Mouse (Mus musculus): ENCODE data around the gene Flt3l.
A peak's percentile ranks its signal among the peaks of the same experiment; 100 is the strongest.
"Not testable (repeated sequence)": the region's sequence is repeated elsewhere in the genome, so short reads cannot be mapped to it uniquely, and the experiment has no call there.

Gene Flt3l

DNA sequence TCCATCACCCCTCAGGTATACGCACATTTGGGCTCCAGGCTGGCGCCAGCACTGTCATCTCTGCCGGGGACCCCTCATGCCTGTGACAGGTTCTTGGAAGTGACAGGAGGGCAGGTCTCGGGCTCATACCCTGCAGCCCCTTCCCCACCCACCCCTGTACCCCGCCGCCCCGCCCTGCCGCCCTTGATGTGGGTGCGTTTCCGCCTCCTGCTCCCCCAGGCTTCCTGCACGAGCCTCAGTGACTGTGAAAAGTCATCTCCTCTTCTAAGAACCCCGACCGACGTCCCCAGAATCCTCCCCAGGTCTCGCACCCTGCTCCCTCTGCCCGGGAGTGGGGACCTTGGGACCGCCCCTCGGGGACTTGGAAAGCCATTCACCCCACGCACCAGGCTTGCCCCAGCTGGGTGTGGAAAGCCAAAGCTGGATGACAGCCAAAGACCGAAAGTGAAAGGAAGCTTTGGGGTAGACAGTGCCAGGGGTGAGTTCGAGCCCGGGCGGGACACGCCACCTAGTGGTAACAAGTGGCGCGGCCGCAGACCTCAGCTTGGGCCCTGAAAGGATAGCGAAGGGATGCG lies at the start of gene Flt3l, which contains the start of gene Gm45713:
Flt3l (minus strand) TSS at position 440 of the 575 bp plus-strand sequence.
Gm45713 (minus strand) TSS at position 239 of the 575 bp plus-strand sequence.
- DNase-seq, result peak; percentile 86

DNA sequence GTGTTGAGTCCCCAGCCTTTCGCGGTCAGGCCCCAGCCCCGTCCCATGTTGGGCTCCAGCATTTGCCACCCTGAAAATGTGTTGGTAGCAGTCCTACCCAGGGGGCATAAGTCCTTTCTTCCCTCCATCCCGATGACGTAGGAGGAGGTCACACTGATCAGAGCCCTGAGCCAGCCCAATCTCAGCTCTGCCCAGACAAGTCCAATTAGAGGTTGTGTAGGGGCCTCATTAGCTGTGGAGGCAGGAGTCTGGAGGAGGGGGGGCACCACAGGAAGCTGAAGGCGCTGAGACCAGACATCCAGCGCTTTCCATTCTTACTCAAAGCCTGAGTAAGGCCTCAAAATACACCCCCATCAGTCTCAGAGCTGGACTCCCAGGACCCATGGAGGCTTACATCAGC lies 49.7 kb upstream of the Flt3l start:
- no peak for DNase-seq

DNA sequence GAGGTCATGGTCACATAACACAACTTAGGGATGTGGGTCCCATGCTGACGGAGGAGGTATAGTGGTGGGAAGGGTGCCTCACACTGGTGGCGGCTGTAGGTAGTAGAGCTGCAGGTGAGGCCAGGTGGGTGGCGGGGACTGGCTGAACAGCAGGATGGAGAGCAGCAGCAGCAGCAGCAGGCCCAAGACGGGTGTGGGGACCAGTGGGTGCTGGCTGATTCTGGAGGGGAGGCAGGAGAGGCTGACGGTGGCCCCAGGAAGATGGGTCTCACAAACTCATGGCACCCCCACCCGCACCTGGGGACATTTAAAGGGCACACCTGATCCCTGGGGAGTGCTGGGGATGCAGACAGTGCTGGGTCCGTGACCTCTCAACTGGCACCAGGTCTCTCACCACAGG lies 47.4 kb upstream of the Flt3l start:
- DNase-seq, result no peak

DNA sequence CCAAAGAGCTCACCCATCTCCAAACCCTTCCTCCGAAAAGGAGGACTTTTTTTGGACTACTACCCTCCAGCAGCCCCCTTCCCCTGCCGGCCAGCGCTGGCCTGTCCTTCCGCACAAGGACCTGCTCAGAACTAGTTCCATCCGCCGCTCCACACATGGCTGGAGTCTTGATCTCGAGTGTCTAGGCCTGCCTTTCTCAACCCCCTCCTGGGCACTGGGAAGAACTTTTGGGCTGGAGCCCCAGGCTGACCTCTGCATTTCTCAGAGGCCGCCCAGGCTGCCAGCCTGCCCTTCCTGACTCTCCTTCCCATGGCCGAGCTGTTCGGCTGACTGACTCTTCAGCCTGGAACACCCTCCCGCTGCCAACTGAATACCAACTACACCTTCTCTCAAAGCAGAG lies 46.4 kb upstream of the Flt3l start:
- DNase-seq, result no peak

DNA sequence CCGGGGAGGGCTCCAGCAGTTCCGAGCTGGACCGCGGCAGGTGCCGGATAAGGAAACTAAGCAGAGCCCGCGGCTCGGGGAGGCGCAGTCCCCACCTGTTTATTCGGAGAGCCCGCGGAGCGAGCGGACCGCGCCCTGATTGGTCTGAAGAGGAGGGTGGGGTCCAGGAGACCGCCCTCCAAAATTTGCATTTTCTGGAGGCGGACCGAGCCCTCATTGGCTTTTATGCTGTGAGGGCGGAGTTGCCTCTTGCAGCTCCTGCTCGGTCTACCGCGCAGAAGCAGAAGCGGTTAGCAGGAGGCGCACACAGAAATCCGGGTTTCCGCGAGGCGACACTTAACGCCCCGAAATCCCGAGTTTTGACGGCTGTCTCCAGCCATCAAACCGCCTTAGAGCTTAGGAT lies 46.0 kb upstream of the Flt3l start:
- DNase-seq, result peak; percentile 80

DNA sequence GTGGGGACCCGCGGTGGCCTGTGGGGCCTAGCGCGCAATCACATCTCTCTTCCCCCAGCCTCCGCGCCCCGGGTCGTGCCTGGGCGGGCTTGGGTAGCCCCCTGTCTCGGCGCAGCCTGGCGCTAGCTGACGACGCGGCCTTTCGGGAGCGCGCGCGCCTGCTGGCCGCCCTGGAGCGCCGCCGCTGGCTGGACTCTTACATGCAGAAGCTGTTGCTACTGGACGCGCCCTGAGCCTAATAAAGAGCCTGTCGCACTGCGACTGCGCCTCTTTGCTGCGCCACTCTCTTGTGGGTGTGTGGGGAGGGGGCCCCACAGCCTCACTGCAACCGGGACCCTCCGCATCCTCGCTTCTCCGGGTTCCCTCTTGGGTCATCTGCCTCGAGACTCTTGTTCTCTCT lies 45.3 kb upstream of the Flt3l start:
- no peak for DNase-seq

GRCm38 (mm10) chr7:45180896-45181477 lies 44.8 kb upstream of the Flt3l start, which contains the start of gene Pth2:
Pth2 (plus strand) TSS chr7:45180995.
- no peak for DNase-seq

GRCm38 (mm10) chr7:45179469-45179868 lies 43.2 kb upstream of the Flt3l start, which contains the start of gene Gfy:
Gfy (minus strand) TSS chr7:45179569.
- DNase-seq, result no peak

GRCm38 (mm10) chr7:45178550-45178949 lies 42.3 kb upstream of the Flt3l start:
- no peak for DNase-seq

DNA sequence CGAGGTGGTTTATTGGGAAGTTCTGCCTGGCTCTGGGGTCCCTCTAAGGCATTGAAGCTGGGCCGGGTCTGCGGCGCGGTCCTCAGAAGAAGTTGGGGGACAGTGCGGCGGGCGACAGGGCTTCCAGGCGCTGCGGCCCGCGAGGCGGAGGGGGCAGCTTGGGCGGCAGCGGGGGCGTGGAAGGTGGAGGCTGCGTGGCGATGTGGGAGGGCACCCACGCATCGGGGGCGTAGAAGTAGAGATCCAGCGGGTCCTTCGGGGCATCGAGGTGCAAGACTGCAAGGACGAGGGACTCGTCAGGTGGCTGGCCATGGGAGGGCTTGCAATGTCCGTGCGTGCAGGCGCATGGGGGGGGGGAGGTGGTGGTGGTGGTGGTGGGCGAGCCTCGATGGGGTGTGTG lies 40.1 kb upstream of the Flt3l start:
- peak; percentile 54 for DNase-seq

DNA sequence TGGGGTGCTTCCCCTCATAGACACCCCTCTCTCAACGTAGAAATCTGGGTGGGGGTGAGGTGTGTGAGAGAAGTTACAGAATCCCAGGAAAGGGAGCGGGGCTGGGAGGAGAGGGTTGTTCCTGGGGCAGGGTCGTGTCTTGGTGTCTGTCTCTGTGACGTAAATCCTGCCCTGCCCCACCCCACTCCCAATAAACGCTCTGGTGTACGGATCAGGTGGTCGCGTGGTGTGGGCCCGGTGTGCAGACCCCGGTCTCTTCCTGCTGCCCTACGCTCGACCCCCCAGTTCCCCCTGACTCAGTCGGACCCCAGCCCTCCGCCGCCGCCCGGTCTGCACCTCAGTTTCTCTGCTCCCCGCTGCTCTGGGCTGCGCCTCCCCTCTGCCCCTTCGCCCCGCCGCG lies 39.7 kb upstream of the Flt3l start:
- DNase-seq, result no peak

GRCm38 (mm10) chr7:45175398-45175797 lies 39.2 kb upstream of the Flt3l start:
- DNase-seq, result no peak

- DNase-seq, result no peak
Measured at GRCm38 (mm10) chr7:45174567-45175280, 38.5 kb upstream of the Flt3l start.

GRCm38 (mm10) chr7:45173772-45174171 lies 37.5 kb upstream of the Flt3l start:
- DNase-seq, result not testable (repeated sequence)

DNA sequence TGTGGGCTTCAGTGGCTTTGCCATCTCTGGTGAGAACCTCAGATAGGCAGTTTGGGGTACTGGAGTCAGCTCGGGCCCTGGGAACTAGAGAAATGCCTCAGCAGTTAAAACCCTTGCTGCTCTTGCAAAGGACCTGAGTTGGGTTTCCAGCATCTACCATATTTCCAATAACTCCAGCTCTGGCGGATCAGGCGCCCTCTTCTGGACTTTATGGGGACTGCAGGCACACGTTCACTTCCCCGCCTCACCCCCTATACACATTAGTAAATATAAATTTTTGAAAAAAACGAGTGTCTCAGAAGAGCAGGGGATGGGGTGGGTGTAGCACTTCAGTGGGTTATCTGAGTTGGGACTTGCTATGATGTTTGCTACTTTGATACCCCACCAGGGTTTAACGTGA lies 36.7 kb upstream of the Flt3l start:
- peak; percentile 57 for DNase-seq

GRCm38 (mm10) chr7:45169495-45169894 lies 33.3 kb upstream of the Flt3l start:
- peak; percentile 53 for DNase-seq

DNA sequence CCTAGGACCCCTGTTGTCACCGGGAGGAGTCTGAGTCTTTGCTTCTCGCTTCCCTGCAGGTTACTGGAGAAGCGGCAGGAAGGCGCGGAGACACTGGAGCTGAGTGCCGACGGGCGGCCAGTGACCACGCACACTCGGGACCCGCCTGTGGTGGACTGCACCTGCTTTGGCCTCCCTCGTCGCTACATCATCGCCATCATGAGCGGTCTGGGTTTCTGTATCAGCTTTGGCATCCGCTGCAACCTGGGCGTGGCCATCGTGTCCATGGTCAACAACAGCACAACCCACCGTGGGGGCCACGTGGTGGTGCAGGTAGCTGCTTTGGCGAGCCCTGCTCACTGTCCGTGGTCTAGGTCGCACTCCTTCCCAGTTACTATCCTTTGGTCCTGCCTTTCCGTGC lies 32.4 kb upstream of the Flt3l start:
- DNase-seq, result peak; percentile 10

- DNase-seq, result peak; percentile 53
Measured at GRCm38 (mm10) chr7:45167761-45168445, 31.7 kb upstream of the Flt3l start.

- DNase-seq, result peak; percentile 61
Measured at GRCm38 (mm10) chr7:45166950-45167401, 30.7 kb upstream of the Flt3l start.

DNA sequence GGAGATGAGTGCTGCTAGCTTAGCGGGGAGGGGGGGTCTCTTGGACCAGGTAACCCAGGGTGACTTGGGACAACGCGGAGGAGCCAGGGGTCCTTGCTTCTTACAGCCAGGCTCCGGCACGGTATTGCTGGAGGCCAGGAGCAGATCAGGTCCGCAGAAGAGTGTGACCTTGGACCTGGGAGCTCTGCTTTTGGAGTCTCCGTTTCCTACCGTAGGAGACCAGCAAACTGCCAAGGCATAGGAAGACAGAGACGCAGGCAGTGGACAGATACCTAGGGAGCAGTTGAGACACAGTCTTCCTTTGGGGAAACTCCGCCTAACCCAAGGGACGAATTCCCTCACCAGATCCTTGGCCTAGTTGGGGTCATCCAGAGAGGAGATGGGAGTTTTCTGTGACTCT lies 29.5 kb upstream of the Flt3l start:
- peak; percentile 5 for DNase-seq

GRCm38 (mm10) chr7:45164833-45165232 lies 28.6 kb upstream of the Flt3l start:
- peak; percentile 18 for DNase-seq

- DNase-seq, result peak; percentile 56
Measured at GRCm38 (mm10) chr7:45163735-45164490, 27.7 kb upstream of the Flt3l start, which contains the start of gene Slc17a7. Slc17a7 (plus strand) TSS chr7:45163949.
